Mouse (Mus musculus): ENCODE results near the gene Rfx8. TPM values are rescaled to one million over a fixed set of nuclear protein-coding genes. Genes with fewer than 3 reads are reported as not detected.

The Rfx8 gene
- polyA plus RNA-seq, 1 experiment = 0.02 TPM

DNA sequence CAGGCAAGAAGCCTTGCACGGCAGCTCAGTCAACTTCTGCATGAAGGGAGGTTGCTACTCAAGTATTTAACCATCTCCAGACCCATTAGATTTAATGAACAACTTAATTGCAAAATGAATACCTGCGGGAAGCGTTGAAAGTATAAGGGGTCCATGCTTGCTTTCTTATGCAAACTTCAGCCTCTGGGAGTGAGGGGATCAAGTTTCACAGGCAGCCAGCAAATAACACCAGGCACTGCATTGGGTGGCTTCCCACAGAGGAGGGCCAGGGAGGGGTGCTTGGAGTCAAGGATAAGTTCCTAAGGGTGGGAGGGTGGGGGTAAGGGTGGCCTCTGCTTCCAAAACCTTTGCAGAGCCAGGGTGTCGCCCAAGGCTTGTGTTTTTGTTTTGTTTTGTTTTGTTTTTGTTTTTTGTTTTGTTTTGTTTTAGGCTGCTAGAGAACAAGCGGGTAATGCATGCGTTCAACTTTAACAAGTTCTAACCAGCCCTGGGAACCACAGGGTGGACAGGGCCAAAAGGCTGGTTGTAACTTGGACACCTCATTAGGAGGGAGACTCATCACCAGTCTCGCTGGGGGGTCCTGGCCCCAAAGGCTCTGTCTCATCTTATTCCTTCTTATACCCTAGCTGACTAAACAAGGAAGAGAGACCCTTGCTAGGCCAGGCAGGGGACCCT lies 20.1 kb downstream of the Rfx8 start:
- no peaks in the 10 kb centered on the region for H3K36me3 ChIP-seq (ENCODE audit: control insufficient read depth, insufficient read depth)
- H3ac ChIP-seq (ENCODE audit: control insufficient read depth, insufficient read length, low read depth) = no peak overlapping the region
- H3K79me2 ChIP-seq (ENCODE audit: control insufficient read depth, insufficient read depth) = no peaks in the 10 kb centered on the region
- H3K27me3 ChIP-seq (ENCODE audit: control insufficient read depth, insufficient read depth, insufficient read length) = no peaks in the 10 kb centered on the region
- no peak for TF ChIP-seq MAX (IDR thresholded peaks at IDR 0.05)
- TF ChIP-seq CEBPB (IDR thresholded peaks at IDR 0.05; ENCODE audit: low read depth) = no peak
- TF ChIP-seq MYOD1 (IDR thresholded peaks at IDR 0.05; ENCODE audit: control insufficient read depth, insufficient read length, low read depth) = no peak
- TF ChIP-seq CTCF (IDR thresholded peaks at IDR 0.05; ENCODE audit: control insufficient read depth, insufficient read depth, insufficient read length) = no peak
- no peak for TF ChIP-seq FOSL1 (IDR thresholded peaks at IDR 0.05; ENCODE audit: insufficient read depth, low read length, poor library complexity, severe bottlenecking)
- no peak for TF ChIP-seq MYOG (IDR thresholded peaks at IDR 0.05; ENCODE audit: control insufficient read depth, extremely low read depth, insufficient read length)
- TF ChIP-seq USF1 (IDR thresholded peaks at IDR 0.05; ENCODE audit: low read depth) = no peak
- H3K4me3 ChIP-seq (ENCODE audit: insufficient read depth, poor library complexity, severe bottlenecking) = no peak overlapping the region
- H3K79me3 ChIP-seq (ENCODE audit: low read depth) = no peaks in the 10 kb centered on the region

DNA sequence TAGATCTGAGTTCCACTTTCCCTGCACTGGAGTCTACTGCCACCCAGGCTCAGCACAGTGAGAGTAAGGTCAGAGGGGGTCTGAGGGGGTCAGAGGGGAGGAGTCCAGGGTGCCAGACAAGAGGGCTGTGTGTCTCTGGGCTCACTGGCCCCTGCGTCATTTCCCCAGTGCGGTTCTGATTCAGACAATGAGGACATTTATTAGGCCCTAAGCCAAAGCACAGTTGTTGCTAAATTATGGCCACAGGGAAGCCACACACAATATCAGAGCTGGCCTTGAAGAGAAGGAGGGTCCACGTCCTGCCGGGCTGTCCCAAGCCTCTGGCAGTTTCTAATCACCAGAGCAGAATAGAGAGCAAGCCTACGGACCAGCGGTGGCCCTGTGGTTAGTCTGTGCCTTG lies 22.3 kb downstream of the Rfx8 start:
- no peak overlapping the region for H3ac ChIP-seq (ENCODE audit: control insufficient read depth, insufficient read length, low read depth)
- H3K4me3 ChIP-seq (ENCODE audit: insufficient read depth, poor library complexity, severe bottlenecking) = no peak overlapping the region
- H3K79me2 ChIP-seq (ENCODE audit: control insufficient read depth, insufficient read depth) = no peaks in the 10 kb centered on the region
- no peaks in the 10 kb centered on the region for H3K79me3 ChIP-seq (ENCODE audit: low read depth)
- H3K27me3 ChIP-seq (ENCODE audit: control insufficient read depth, insufficient read depth, insufficient read length) = no peaks in the 10 kb centered on the region
- H3K36me3 ChIP-seq (ENCODE audit: control insufficient read depth, insufficient read depth) = no peaks in the 10 kb centered on the region
- TF ChIP-seq MYOD1 (IDR thresholded peaks at IDR 0.05; ENCODE audit: control insufficient read depth, insufficient read length, low read depth) = no peak

DNA sequence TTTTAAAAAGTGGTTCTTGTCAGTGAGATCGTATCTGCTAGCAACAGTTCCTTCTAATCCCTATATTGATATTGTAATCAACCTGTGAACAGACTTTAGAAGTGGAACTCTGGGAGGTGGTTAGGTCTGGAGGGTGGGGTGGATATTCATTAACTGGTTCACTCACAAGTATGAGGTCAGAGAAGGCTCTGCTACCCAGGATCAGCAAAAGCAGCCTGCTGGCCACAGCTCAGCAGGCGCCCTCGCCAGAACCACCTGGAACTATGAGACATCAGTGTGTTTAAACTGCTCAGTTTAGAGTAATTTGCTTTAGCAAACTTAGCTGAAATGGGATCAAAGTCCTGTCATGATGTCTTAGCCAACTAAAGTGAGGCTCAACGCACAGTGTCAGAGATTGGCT lies 25.6 kb downstream of the Rfx8 start:
- Histone ChIP-seq H3K27me3 (ENCODE audit: control insufficient read depth, insufficient read depth, insufficient read length) (no peaks in the 10 kb centered on the region), H3K79me3 (ENCODE audit: low read depth) (no peaks in the 10 kb centered on the region), H3K79me2 (ENCODE audit: control insufficient read depth, insufficient read depth) (no peaks in the 10 kb centered on the region), H3K4me3 (ENCODE audit: insufficient read depth, poor library complexity, severe bottlenecking) (no peak overlapping the region), H3ac (ENCODE audit: control insufficient read depth, insufficient read length, low read depth) (no peak overlapping the region), H3K36me3 (ENCODE audit: control insufficient read depth, insufficient read depth) (no peaks in the 10 kb centered on the region)
- no peak for TF ChIP-seq CEBPB (IDR thresholded peaks at IDR 0.05; ENCODE audit: low read depth)
- no peak for TF ChIP-seq FOSL1 (IDR thresholded peaks at IDR 0.05; ENCODE audit: insufficient read depth, low read length, poor library complexity, severe bottlenecking)
- TF ChIP-seq MAX (IDR thresholded peaks at IDR 0.05) = no peak
- no peak for TF ChIP-seq CTCF (IDR thresholded peaks at IDR 0.05; ENCODE audit: control insufficient read depth, insufficient read depth, insufficient read length)
- TF ChIP-seq MYOG (IDR thresholded peaks at IDR 0.05; ENCODE audit: control insufficient read depth, extremely low read depth, insufficient read length) = no peak
- TF ChIP-seq USF1 (IDR thresholded peaks at IDR 0.05; ENCODE audit: low read depth) = no peak
- TF ChIP-seq MYOD1 (IDR thresholded peaks at IDR 0.05; ENCODE audit: control insufficient read depth, insufficient read length, low read depth) = no peak

DNA sequence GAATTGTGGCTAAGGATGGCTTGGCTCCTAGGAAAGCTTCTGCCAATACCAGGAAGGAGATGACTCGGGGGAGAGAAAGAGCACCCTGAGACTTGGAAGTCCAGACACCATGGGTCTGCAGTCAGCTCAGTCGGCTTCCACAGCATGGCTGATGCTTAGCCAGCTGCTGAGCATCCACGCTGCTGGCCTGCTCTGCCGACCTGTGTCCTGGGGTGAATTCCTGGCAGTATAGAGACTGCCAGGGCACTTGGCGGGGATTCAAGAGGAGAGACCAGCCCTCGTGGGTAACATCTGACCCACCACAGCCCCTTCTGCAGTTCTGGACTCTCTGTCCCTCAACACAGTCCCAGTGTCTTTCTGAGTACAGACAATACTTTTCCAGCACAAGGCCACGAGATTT lies 26.0 kb downstream of the Rfx8 start:
- H3K27me3 ChIP-seq (ENCODE audit: control insufficient read depth, insufficient read depth, insufficient read length) = no peaks in the 10 kb centered on the region
- H3ac ChIP-seq (ENCODE audit: control insufficient read depth, insufficient read length, low read depth) = no peak overlapping the region
- no peak overlapping the region for H3K4me3 ChIP-seq (ENCODE audit: insufficient read depth, poor library complexity, severe bottlenecking)
- no peaks in the 10 kb centered on the region for H3K79me2 ChIP-seq (ENCODE audit: control insufficient read depth, insufficient read depth)
- no peak for TF ChIP-seq CTCF (IDR thresholded peaks at IDR 0.05; ENCODE audit: control insufficient read depth, insufficient read depth, insufficient read length)
- TF ChIP-seq USF1 (IDR thresholded peaks at IDR 0.05; ENCODE audit: low read depth) = no peak
- TF ChIP-seq MAX (IDR thresholded peaks at IDR 0.05) = no peak
- no peak for TF ChIP-seq MYOD1 (IDR thresholded peaks at IDR 0.05; ENCODE audit: control insufficient read depth, insufficient read length, low read depth)
- no peak for TF ChIP-seq CEBPB (IDR thresholded peaks at IDR 0.05; ENCODE audit: low read depth)
- TF ChIP-seq FOSL1 (IDR thresholded peaks at IDR 0.05; ENCODE audit: insufficient read depth, low read length, poor library complexity, severe bottlenecking) = no peak
- no peak for TF ChIP-seq MYOG (IDR thresholded peaks at IDR 0.05; ENCODE audit: control insufficient read depth, extremely low read depth, insufficient read length)
- H3K36me3 ChIP-seq (ENCODE audit: control insufficient read depth, insufficient read depth) = no peaks in the 10 kb centered on the region
- H3K79me3 ChIP-seq (ENCODE audit: low read depth) = no peaks in the 10 kb centered on the region

DNA sequence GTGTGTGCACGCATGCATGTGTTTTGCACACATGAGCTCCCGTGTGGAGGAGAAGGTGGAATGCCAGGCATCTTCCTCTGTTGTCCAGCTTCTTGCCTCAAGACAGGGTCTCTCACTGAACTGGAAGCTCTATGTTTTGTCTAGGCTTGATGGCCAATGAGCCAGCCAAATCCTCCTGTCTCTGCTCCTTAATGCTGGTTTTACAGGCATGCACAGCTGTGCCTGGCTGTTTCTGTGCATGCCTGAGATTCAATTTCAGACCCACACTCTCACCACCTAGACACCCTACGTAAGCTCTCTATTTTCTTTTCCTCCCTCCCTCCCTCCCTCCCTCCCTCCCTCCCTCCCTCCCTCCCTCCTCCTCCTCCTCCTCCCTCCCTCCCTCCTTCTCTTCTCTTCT lies 28.8 kb downstream of the Rfx8 start:
- Histone ChIP-seq H3K36me3 (ENCODE audit: control insufficient read depth, insufficient read depth) (no peaks in the 10 kb centered on the region), H3K4me3 (ENCODE audit: insufficient read depth, poor library complexity, severe bottlenecking) (no peak overlapping the region), H3K79me3 (ENCODE audit: low read depth) (no peaks in the 10 kb centered on the region), H3K79me2 (ENCODE audit: control insufficient read depth, insufficient read depth) (no peaks in the 10 kb centered on the region), H3ac (ENCODE audit: control insufficient read depth, insufficient read length, low read depth) (no peak overlapping the region), H3K27me3 (ENCODE audit: control insufficient read depth, insufficient read depth, insufficient read length) (no peaks in the 10 kb centered on the region)
- TF ChIP-seq MYOD1 (IDR thresholded peaks at IDR 0.05; ENCODE audit: control insufficient read depth, insufficient read length, low read depth) (peak; percentile 90), CEBPB (IDR thresholded peaks at IDR 0.05; ENCODE audit: low read depth) (no peak)

DNA sequence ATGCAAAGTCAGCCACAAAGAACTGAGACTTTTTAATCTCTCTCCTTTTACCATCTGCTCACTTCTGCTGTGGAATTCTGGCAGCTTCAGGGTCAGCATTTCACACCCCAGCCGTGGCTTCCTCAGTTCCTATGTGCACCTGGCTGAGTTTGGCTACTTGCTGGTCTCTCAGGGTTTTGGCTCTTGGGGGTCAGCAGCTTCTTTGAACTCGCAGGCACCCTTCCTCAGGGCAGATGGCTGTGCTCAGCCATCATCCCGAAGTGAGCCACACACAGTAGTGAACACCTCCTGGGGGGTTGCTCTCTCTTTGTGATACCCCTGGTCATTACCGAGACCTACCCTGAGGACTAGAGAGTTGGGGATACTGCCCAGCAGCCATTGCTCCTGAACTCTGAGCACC lies 29.7 kb downstream of the Rfx8 start:
- TF ChIP-seq MYOD1 (IDR thresholded peaks at IDR 0.05; ENCODE audit: control insufficient read depth, insufficient read length, low read depth) (no peak), MAX (IDR thresholded peaks at IDR 0.05) (no peak), CTCF (IDR thresholded peaks at IDR 0.05; ENCODE audit: control insufficient read depth, insufficient read depth, insufficient read length) (no peak), CEBPB (IDR thresholded peaks at IDR 0.05; ENCODE audit: low read depth) (no peak), USF1 (IDR thresholded peaks at IDR 0.05; ENCODE audit: low read depth) (no peak)
- Histone ChIP-seq H3K4me3 (ENCODE audit: insufficient read depth, poor library complexity, severe bottlenecking) (no peak overlapping the region), H3K79me3 (ENCODE audit: low read depth) (no peaks in the 10 kb centered on the region), H3K36me3 (ENCODE audit: control insufficient read depth, insufficient read depth) (no peaks in the 10 kb centered on the region), H3K79me2 (ENCODE audit: control insufficient read depth, insufficient read depth) (no peaks in the 10 kb centered on the region), H3K27me3 (ENCODE audit: control insufficient read depth, insufficient read depth, insufficient read length) (no peaks in the 10 kb centered on the region), H3ac (ENCODE audit: control insufficient read depth, insufficient read length, low read depth) (no peak overlapping the region)
